Comparison of ENCODE assay signal across 8 mouse cellular contexts in genomic region chr11:69099915-69100345, GRCm38 (mm10). TPM values are rescaled to one million over a fixed set of nuclear protein-coding genes. Genes with fewer than 3 reads are reported as not detected.
DNase-seq lines count a peak whose midpoint lies in the region; ATAC-seq lines count a peak whose summit lies in the region.

No protein-coding gene starts in this region.

- ATAC-seq in intestine, embryonic 14.5 days (replicated peaks; ENCODE audit: low FRiP score, low TSS enrichment, low read depth) = peak; percentile 26
- peak; percentile 33; the same call in 1 of the 2 replicates for ATAC-seq in midbrain, embryonic 11.5 days (ENCODE audit: low FRiP score)

- peak overlapping the region; percentile 46 for H3K4me3 ChIP-seq in intestine, embryonic 14.5 days (ENCODE audit: low read depth, low read length)
- peak overlapping the region; percentile 65 for H3K4me3 ChIP-seq in limb, embryonic 10.5 days
- peak overlapping the region; percentile 50 for H3K4me3 ChIP-seq in midbrain, embryonic 11.5 days (ENCODE audit: low read depth, low read length)

- peak; percentile 98 for DNase-seq in adrenal gland, adult 2 months
- DNase-seq in embryo, embryonic 11 days = peak; percentile 92
- peak; percentile 96 for DNase-seq in gastrocnemius, postnatal 25 days
- DNase-seq in intestine, embryonic 14.5 days (ENCODE audit: low spot score) = peak; percentile 89
- DNase-seq in limb, embryonic 10.5 days (ENCODE audit: low spot score) = peak; percentile 89
- peak; percentile 95 for DNase-seq in midbrain, embryonic 11.5 days (ENCODE audit: low spot score, missing footprints)
- DNase-seq in skeletal muscle tissue, adult 2 months (ENCODE audit: low read depth, low spot score) = peak; percentile 98
- DNase-seq in yolk sac, embryonic 10.5 days (ENCODE audit: low spot score) = peak; percentile 85

- H3K4me1 ChIP-seq in intestine, embryonic 14.5 days (replicated peaks; ENCODE audit: control insufficient read depth, insufficient read depth, low read length) = peaks cover 43% of the 10 kb centered on the region
- peaks cover 57% of the 10 kb centered on the region for H3K4me1 ChIP-seq in limb, embryonic 10.5 days
- H3K4me1 ChIP-seq in midbrain, embryonic 11.5 days (ENCODE audit: control insufficient read depth, insufficient read depth, low read length) = peaks cover 48% of the 10 kb centered on the region

- peak overlapping the region; percentile 92 for H3K27ac ChIP-seq in intestine, embryonic 14.5 days (ENCODE audit: low read depth)
- peak overlapping the region; percentile 86 for H3K27ac ChIP-seq in limb, embryonic 10.5 days
- no peak overlapping the region for H3K27ac ChIP-seq in midbrain, embryonic 11.5 days (ENCODE audit: low read depth, low read length)

- peak overlapping the region; percentile 98 for H3K4me2 ChIP-seq in intestine, embryonic 14.5 days (ENCODE audit: low read length)
- H3K4me2 ChIP-seq in midbrain, embryonic 11.5 days = peak overlapping the region; percentile 95

- under 1% methylated on average over 23 of the region's 23 CpGs for WGBS in intestine, embryonic 14.5 days
- 1% methylated on average over 23 of the region's 23 CpGs for WGBS in limb, embryonic 10.5 days
- WGBS in midbrain, embryonic 11.5 days = 1% methylated on average over 23 of the region's 23 CpGs

- H3K36me3 ChIP-seq in intestine, embryonic 14.5 days (ENCODE audit: control insufficient read depth, insufficient read depth, low read length) = peaks cover 44% of the 10 kb centered on the region
- peaks cover 44% of the 10 kb centered on the region for H3K36me3 ChIP-seq in limb, embryonic 10.5 days
- peaks cover 5% of the 10 kb centered on the region; the same call in 1 of the 2 replicates for H3K36me3 ChIP-seq in midbrain, embryonic 11.5 days (ENCODE audit: control insufficient read depth, insufficient read depth, low read length)

- no peaks in the 10 kb centered on the region for H3K9me3 ChIP-seq in intestine, embryonic 14.5 days (ENCODE audit: control insufficient read depth, low read length)
- no peaks in the 10 kb centered on the region for H3K9me3 ChIP-seq in limb, embryonic 10.5 days (replicated peaks)
- no peaks in the 10 kb centered on the region for H3K9me3 ChIP-seq in midbrain, embryonic 11.5 days (ENCODE audit: control insufficient read depth, low read length)

- H3K9ac ChIP-seq in intestine, embryonic 14.5 days (ENCODE audit: low read length) = peak overlapping the region; percentile 51
- H3K9ac ChIP-seq in midbrain, embryonic 11.5 days (ENCODE audit: low read length) = peak overlapping the region; percentile 69

- no peaks in the 10 kb centered on the region for H3K27me3 ChIP-seq in intestine, embryonic 14.5 days (replicated peaks; ENCODE audit: control insufficient read depth, insufficient read depth, low read length)
- no peaks in the 10 kb centered on the region for H3K27me3 ChIP-seq in limb, embryonic 10.5 days (ENCODE audit: low read depth, poor library complexity, severe bottlenecking)
- H3K27me3 ChIP-seq in midbrain, embryonic 11.5 days (ENCODE audit: control insufficient read depth, insufficient read depth, low read length) = 0 out of 2 replicates have a peak, but pooled peaks cover 2% of the 10 kb centered on the region

RNA-seq across cellular contexts. Expression of gene Per1, which starts 4.9 kb away (rescaled TPM):
- total RNA-seq in adrenal gland, adult 2 months (2021) = 10 to 100 TPM; 55.0 to 75.9 TPM
- polyA plus RNA-seq in adrenal gland, adult 2 months (2012; rRNA removed) = 41.3 and 76.1 TPM in 2 replicates
- 10 to 100 TPM; 21.0 to 50.8 TPM for total RNA-seq in gastrocnemius, postnatal 25 days (2021)
- polyA plus RNA-seq in intestine, embryonic 14.5 days (2014; fragmentation: Nextera tagmentation; extraction: Ambion mirVana) = 10.5 and 13.4 TPM in 2 replicates
- polyA plus RNA-seq in limb, embryonic 10.5 days (2016; fragmentation: Nextera tagmentation; extraction: Ambion mirVana) = 10.3 and 10.8 TPM in 2 replicates
- 6.0 and 7.3 TPM in 2 replicates for polyA plus RNA-seq in midbrain, embryonic 11.5 days (2014; fragmentation: Nextera tagmentation; extraction: Ambion mirVana)

RNA-seq across cellular contexts. Expression of gene Vamp2, which starts 11.6 kb away (rescaled TPM):
- total RNA-seq in adrenal gland, adult 2 months (2021) = 100 to 1,000 TPM; 104 to 130 TPM
- polyA plus RNA-seq in adrenal gland, adult 2 months (2012; rRNA removed) = 425 and 479 TPM in 2 replicates
- 10 to 100 TPM; 34.9 to 35.2 TPM for total RNA-seq in gastrocnemius, postnatal 25 days (2021)
- 76.7 TPM in 2 replicates for polyA plus RNA-seq in intestine, embryonic 14.5 days (2014; fragmentation: Nextera tagmentation; extraction: Ambion mirVana)
- 51.1 and 72.1 TPM in 2 replicates for polyA plus RNA-seq in limb, embryonic 10.5 days (2016; fragmentation: Nextera tagmentation; extraction: Ambion mirVana)
- 72.4 and 73.5 TPM in 2 replicates for polyA plus RNA-seq in midbrain, embryonic 11.5 days (2014; fragmentation: Nextera tagmentation; extraction: Ambion mirVana)

RNA-seq across cellular contexts. Expression of gene Hes7, which starts 20.3 kb away (rescaled TPM):
- total RNA-seq in adrenal gland, adult 2 months (2021) = not detected
- polyA plus RNA-seq in adrenal gland, adult 2 months (2012; rRNA removed) = 1.3 and 1.6 TPM in 2 replicates
- total RNA-seq in gastrocnemius, postnatal 25 days (2021) = not detected
- 0.28 and 0.32 TPM in 2 replicates for polyA plus RNA-seq in intestine, embryonic 14.5 days (2014; fragmentation: Nextera tagmentation; extraction: Ambion mirVana)
- 0.53 and 0.90 TPM in 2 replicates for polyA plus RNA-seq in limb, embryonic 10.5 days (2016; fragmentation: Nextera tagmentation; extraction: Ambion mirVana)
- polyA plus RNA-seq in midbrain, embryonic 11.5 days (2014; fragmentation: Nextera tagmentation; extraction: Ambion mirVana) = 0.17 and 0.33 TPM in 2 replicates

RNA-seq across cellular contexts. Expression of gene 9130213A22Rik, which starts 22.5 kb away (rescaled TPM):
- under 1 TPM; 0.59 to 0.78 TPM for total RNA-seq in adrenal gland, adult 2 months (2021)
- polyA plus RNA-seq in adrenal gland, adult 2 months (2012; rRNA removed) = 2.3 and 3.0 TPM in 2 replicates
- under 1 TPM in 1 of 2 experiments, not detected in 1; 0.21 TPM for total RNA-seq in gastrocnemius, postnatal 25 days (2021)
- polyA plus RNA-seq in intestine, embryonic 14.5 days (2014; fragmentation: Nextera tagmentation; extraction: Ambion mirVana) = 0.19 and 0.30 TPM in 2 replicates
- polyA plus RNA-seq in limb, embryonic 10.5 days (2016; fragmentation: Nextera tagmentation; extraction: Ambion mirVana) = 0.15 and 0.29 TPM in 2 replicates
- 0.11 TPM in 1 of 2 replicates, not detected in the other for polyA plus RNA-seq in midbrain, embryonic 11.5 days (2014; fragmentation: Nextera tagmentation; extraction: Ambion mirVana)

RNA-seq across cellular contexts. Expression of gene Aloxe3, which starts 25.8 kb away (rescaled TPM):
- 1 to 10 TPM in 1 of 2 experiments, under 1 TPM in 1; 0.79 to 1.0 TPM for total RNA-seq in adrenal gland, adult 2 months (2021)
- 1.4 and 2.5 TPM in 2 replicates for polyA plus RNA-seq in adrenal gland, adult 2 months (2012; rRNA removed)
- not detected for total RNA-seq in gastrocnemius, postnatal 25 days (2021)
- 0.18 and 0.71 TPM in 2 replicates for polyA plus RNA-seq in intestine, embryonic 14.5 days (2014; fragmentation: Nextera tagmentation; extraction: Ambion mirVana)
- 0.28 and 0.39 TPM in 2 replicates for polyA plus RNA-seq in limb, embryonic 10.5 days (2016; fragmentation: Nextera tagmentation; extraction: Ambion mirVana)
- 0.15 and 0.74 TPM in 2 replicates for polyA plus RNA-seq in midbrain, embryonic 11.5 days (2014; fragmentation: Nextera tagmentation; extraction: Ambion mirVana)
